Mouse (Mus musculus): ENCODE data around the gene Rai14.

GRCm38 (mm10) chr15:10663793-10664528 lies 50.5 kb downstream of the Rai14 start:
- TF ChIP-seq CTCF (IDR thresholded peaks at IDR 0.05; ENCODE audit: extremely low read depth, insufficient read length, insufficient replicate concordance, low read depth, low read length) (no peak), POLR2A (IDR thresholded peaks at IDR 0.05; ENCODE audit: low read depth, low read length) (no peak)

Data from small intestine, adult 2 months (tissue).